Mouse (Mus musculus): ENCODE measurements at regions not wholly inside any gene's neighbourhood (a gene's known extent, or its start where the extent isn't known, plus 50 kb on each side); places are given as distances from the start of the nearest gene placed in this dataset.

- DNase-seq (ENCODE audit: extremely low spot score in 1 of 2, low spot score in 1 of 2), result no peak
These were observed 645.1 kb downstream of the Pdha2 start for GRCm38 (mm10) chr3:140566996-140567517.

- DNase-seq (ENCODE audit: extremely low spot score in 1 of 2, low spot score in 1 of 2), result no peak
These were observed 657.4 kb downstream of the Pdha2 start for GRCm38 (mm10) chr3:140554736-140555135.

- peak in 1 of 2 experiments; percentile 36 for DNase-seq (ENCODE audit: extremely low spot score in 1 of 2, low spot score in 1 of 2)
These were observed 663.7 kb downstream of the Pdha2 start for GRCm38 (mm10) chr3:140548483-140548882.

GRCm38 (mm10) chr3:140531747-140532502 lies 680.2 kb downstream of the Pdha2 start:
- DNase-seq (ENCODE audit: extremely low spot score in 1 of 2, low spot score in 1 of 2), result peak in 1 of 2 experiments; percentile 48

GRCm38 (mm10) chr3:140521653-140522278 lies 690.4 kb downstream of the Pdha2 start:
- DNase-seq (ENCODE audit: extremely low spot score in 1 of 2, low spot score in 1 of 2), result no peak

- DNase-seq (ENCODE audit: extremely low spot score in 1 of 2, low spot score in 1 of 2), result no peak
These were observed 701.3 kb downstream of the Pdha2 start for GRCm38 (mm10) chr3:140510835-140511234.

GRCm38 (mm10) chr3:140510094-140510493 lies 702.1 kb downstream of the Pdha2 start:
- no peak for DNase-seq (ENCODE audit: extremely low spot score in 1 of 2, low spot score in 1 of 2)

- DNase-seq (ENCODE audit: extremely low spot score in 1 of 2, low spot score in 1 of 2), result no peak
These were observed 718.0 kb downstream of the Pdha2 start for GRCm38 (mm10) chr3:140494134-140494533.

- no peak for DNase-seq (ENCODE audit: extremely low spot score in 1 of 2, low spot score in 1 of 2)
These were observed 734.4 kb downstream of the Pdha2 start for GRCm38 (mm10) chr3:140477670-140478208.

GRCm38 (mm10) chr3:140476534-140476933 lies 735.6 kb downstream of the Pdha2 start:
- no peak for DNase-seq (ENCODE audit: extremely low spot score in 1 of 2, low spot score in 1 of 2)

GRCm38 (mm10) chr3:140452513-140452912 lies 759.6 kb downstream of the Pdha2 start:
- peak; percentile 7 to 54 for DNase-seq (ENCODE audit: extremely low spot score in 1 of 2, low spot score in 1 of 2)

- no peak for DNase-seq (ENCODE audit: extremely low spot score in 1 of 2, low spot score in 1 of 2)
These were observed 761.0 kb downstream of the Pdha2 start for GRCm38 (mm10) chr3:140451148-140451547.

GRCm38 (mm10) chr3:140409239-140409638 lies 802.9 kb downstream of the Pdha2 start:
- no peak for DNase-seq (ENCODE audit: extremely low spot score in 1 of 2, low spot score in 1 of 2)

All from frontal cortex, adult 2 months (tissue).